In genomic region chr5:144271772-144272171, GRCm38 (mm10) we compare ENCODE assay signal across 24 mouse cellular contexts. TPM values are rescaled to one million over a fixed set of nuclear protein-coding genes. Genes with fewer than 3 reads are reported as not detected.
DNase-seq lines count a peak whose midpoint lies in the region; ATAC-seq and TF ChIP-seq lines count a peak whose summit lies in the region.
"Had no signal": no experiment of that assay in that cellular context is flagged by ENCODE, and none has a peak within 500 bp of the region (broad histone marks: within the 10 kb centered on the region; RNA-seq: fewer than 3 reads in every experiment).

No protein-coding gene starts in this region.

- H3K9me3 ChIP-seq in heart, embryonic 11.5 days (replicated peaks; ENCODE audit: control insufficient read depth, low read length), result no peaks in the 10 kb centered on the region
- H3K9me3 ChIP-seq in lung, embryonic 16.5 days (ENCODE audit: control insufficient read depth, low read length), result no peaks in the 10 kb centered on the region
- H3K9me3 ChIP-seq in heart, postnatal 0 days (replicated peaks; ENCODE audit: control insufficient read depth, low read length), result no peaks in the 10 kb centered on the region
- H3K9me3 ChIP-seq: embryonic facial prominence, embryonic 15.5 days; hindbrain, embryonic 12.5 days; megakaryocyte, embryonic 14.5 days; neural tube, embryonic 12.5 days had no signal

- no peaks in the 10 kb centered on the region; the same call in 1 of the 2 replicates for H3K36me3 ChIP-seq in heart, embryonic 11.5 days (ENCODE audit: control insufficient read depth, insufficient read depth, low read length)
- peaks cover 2% of the 10 kb centered on the region; the same call in 1 of the 2 replicates for H3K36me3 ChIP-seq in lung, embryonic 16.5 days (ENCODE audit: control insufficient read depth, insufficient read depth, low read length)
- H3K36me3 ChIP-seq in heart, postnatal 0 days (replicated peaks; ENCODE audit: control insufficient read depth, insufficient read depth, low read length), result peaks cover 7% of the 10 kb centered on the region

- no peak overlapping the region for H3K9ac ChIP-seq in heart, embryonic 11.5 days (ENCODE audit: low read depth, low read length)
- no peak overlapping the region for H3K9ac ChIP-seq in lung, embryonic 16.5 days (ENCODE audit: low read length)
- no peak overlapping the region for H3K9ac ChIP-seq in heart, postnatal 0 days (replicated peaks; ENCODE audit: low read depth, low read length)
- H3K9ac ChIP-seq: embryonic facial prominence, embryonic 15.5 days; forebrain, postnatal 0 days; hindbrain, embryonic 12.5 days; neural tube, embryonic 12.5 days had no signal

- peak overlapping the region; percentile 1; the same call in 1 of the 2 replicates for H3K4me2 ChIP-seq in heart, embryonic 11.5 days
- H3K4me2 ChIP-seq in lung, embryonic 16.5 days (ENCODE audit: low read depth, low read length), result no peak overlapping the region
- H3K4me2 ChIP-seq in heart, postnatal 0 days (ENCODE audit: low read depth, low read length), result no peak overlapping the region
- H3K4me2 ChIP-seq: embryonic facial prominence, embryonic 15.5 days; hindbrain, embryonic 12.5 days; neural tube, embryonic 12.5 days had no signal

- no peak for ATAC-seq in heart, embryonic 11.5 days (replicated peaks; ENCODE audit: insufficient number of reproducible peaks, low FRiP score, low TSS enrichment)
- 0 out of 2 replicates have a peak, but pooled peaks have one; percentile 18 for ATAC-seq in lung, embryonic 16.5 days (ENCODE audit: low read depth)
- ATAC-seq in heart, postnatal 0 days (ENCODE audit: insufficient read depth, low read depth), result no peak
- ATAC-seq: forebrain, postnatal 0 days had no signal

- no peak for TF ChIP-seq EP300 in heart, postnatal 0 days (IDR thresholded peaks at IDR 0.05; ENCODE audit: low read depth)

- WGBS in heart, embryonic 11.5 days (ENCODE audit: insufficient replicate concordance), result 8% methylated on average over 5 of the region's 5 CpGs
- 16% methylated on average over 5 of the region's 5 CpGs for WGBS in lung, embryonic 16.5 days
- WGBS in heart, postnatal 0 days, result 14% methylated on average over 5 of the region's 5 CpGs

- no peaks in the 10 kb centered on the region for H3K27me3 ChIP-seq in heart, embryonic 11.5 days (ENCODE audit: control insufficient read depth, insufficient read depth, low read length)
- H3K27me3 ChIP-seq in lung, embryonic 16.5 days (ENCODE audit: control insufficient read depth, insufficient read depth, low read depth, low read length), result no peaks in the 10 kb centered on the region
- H3K27me3 ChIP-seq in heart, postnatal 0 days (ENCODE audit: control insufficient read depth, insufficient read depth, low read length), result no peaks in the 10 kb centered on the region
- H3K27me3 ChIP-seq: CH12.LX; embryonic facial prominence, embryonic 15.5 days; hindbrain, embryonic 12.5 days; neural tube, embryonic 12.5 days had no signal

- no peak overlapping the region for H3K4me3 ChIP-seq in heart, embryonic 11.5 days (ENCODE audit: low read depth, low read length)
- no peak overlapping the region for H3K4me3 ChIP-seq in lung, embryonic 16.5 days (ENCODE audit: low read length)
- H3K4me3 ChIP-seq in heart, postnatal 0 days (ENCODE audit: low read depth, low read length), result no peak overlapping the region
- H3K4me3 ChIP-seq: embryonic facial prominence, embryonic 15.5 days; hindbrain, embryonic 12.5 days; left cerebral cortex, adult 2 months; megakaryocyte, embryonic 14.5 days; neural tube, embryonic 12.5 days had no signal

- peak overlapping the region; percentile 32; the same call in 1 of the 2 replicates for H3K27ac ChIP-seq in heart, embryonic 11.5 days (ENCODE audit: low read depth, low read length)
- H3K27ac ChIP-seq in lung, embryonic 16.5 days (ENCODE audit: low read length), result peak overlapping the region; percentile 28; the same call in 1 of the 2 replicates
- peak overlapping the region; percentile 32; the same call in 1 of the 2 replicates for H3K27ac ChIP-seq in heart, postnatal 0 days (ENCODE audit: low read depth)
- H3K27ac ChIP-seq: embryonic facial prominence, embryonic 15.5 days; hindbrain, embryonic 12.5 days; left cerebral cortex, adult 2 months; neural tube, embryonic 12.5 days had no signal

- peaks cover 32% of the 10 kb centered on the region for H3K4me1 ChIP-seq in heart, embryonic 11.5 days (ENCODE audit: control insufficient read depth, insufficient read depth, low read length)
- peaks cover 13% of the 10 kb centered on the region for H3K4me1 ChIP-seq in lung, embryonic 16.5 days (replicated peaks; ENCODE audit: control insufficient read depth, insufficient read depth, low read length)
- H3K4me1 ChIP-seq in heart, postnatal 0 days (ENCODE audit: control insufficient read depth, insufficient read depth), result peaks cover 40% of the 10 kb centered on the region
- H3K4me1 ChIP-seq: embryonic facial prominence, embryonic 15.5 days; hindbrain, embryonic 12.5 days; neural tube, embryonic 12.5 days had no signal

- no peak for DNase-seq in heart, adult 18-20 months
- no peak for DNase-seq in lung, postnatal 4 days
- DNase-seq in heart, postnatal 0 days (ENCODE audit: low spot score), result no peak
- DNase-seq in yolk sac, embryonic 10.5 days (ENCODE audit: low spot score), result peak; percentile 72
- no peak for DNase-seq in retina, postnatal 1 day
- DNase-seq: cerebellum, adult 18-20 months; cerebellum, postnatal 25 days; embryo, embryonic 11 days; forebrain, postnatal 0 days; gastrocnemius, postnatal 36 days; kidney, adult 9 months; kidney, postnatal 25 days; left cerebral cortex, postnatal 4 days; lung, adult 18-20 months; right cerebral cortex, adult 18-20 months; thymus, postnatal 36 days had no signal

- no peak for TF ChIP-seq CTCF in heart, postnatal 0 days (IDR thresholded peaks at IDR 0.05; ENCODE audit: low read depth)

RNA-seq across cellular contexts. Expression of gene Bri3, which starts 27.5 kb away (rescaled TPM):
- 108 and 110 TPM in 2 replicates for polyA plus RNA-seq in heart, embryonic 11.5 days (2014; fragmentation: Nextera tagmentation; extraction: Ambion mirVana)
- 100 to 1,000 TPM; 149 to 160 TPM for total RNA-seq in heart, adult 18-20 months (2021)
- 114 and 124 TPM in 2 replicates for polyA plus RNA-seq in lung, embryonic 16.5 days (2015; fragmentation: Nextera tagmentation; extraction: Ambion mirVana)
- 51.3 and 71.0 TPM in 2 replicates for total RNA-seq in heart, postnatal 0 days (2014; rRNA removed; ENCODE audit: low replicate concordance)
- polyA plus RNA-seq in heart, postnatal 0 days (2015; fragmentation: Nextera tagmentation; extraction: Ambion mirVana), result 278 and 304 TPM in 2 replicates

RNA-seq across cellular contexts. Expression of gene Tecpr1, which starts 48.4 kb away (rescaled TPM):
- 12.1 and 13.2 TPM in 2 replicates for polyA plus RNA-seq in heart, embryonic 11.5 days (2014; fragmentation: Nextera tagmentation; extraction: Ambion mirVana)
- 10 to 100 TPM; 27.1 to 27.3 TPM for total RNA-seq in heart, adult 18-20 months (2021)
- polyA plus RNA-seq in lung, embryonic 16.5 days (2015; fragmentation: Nextera tagmentation; extraction: Ambion mirVana), result 28.4 and 31.7 TPM in 2 replicates
- 19.2 and 28.3 TPM in 2 replicates for total RNA-seq in heart, postnatal 0 days (2014; rRNA removed; ENCODE audit: low replicate concordance)
- 11.7 and 13.5 TPM in 2 replicates for polyA plus RNA-seq in heart, postnatal 0 days (2015; fragmentation: Nextera tagmentation; extraction: Ambion mirVana)
